Mouse (Mus musculus) megakaryocyte, embryonic 14.5 days (primary cell): Measurements from ENCODE around the gene Plcb4. TPM values are rescaled to one million over a fixed set of nuclear protein-coding genes. Genes with fewer than 3 reads are reported as not detected.

Source experiments
- H3K27me3 ChIP-seq: replicated peaks from 2 replicates; pipeline ENCODE3; 2012; ENCODE audit warnings: inconsistent platforms
- H3K36me3 ChIP-seq: replicated peaks from 2 replicates; pipeline ENCODE3; 2012; ENCODE audit warnings: low read length, inconsistent platforms, mixed read lengths
- H3K4me1 ChIP-seq: 2 replicates; pipeline ENCODE4 v1.6.1; 2012; ENCODE audit warnings: inconsistent platforms
- H3K4me3 ChIP-seq: replicated peaks from 2 replicates; pipeline ENCODE3; 2012; ENCODE audit warnings: moderate library complexity, mild to moderate bottlenecking, inconsistent platforms
- H3K9me3 ChIP-seq: 2 replicates; pipeline ENCODE4 v1.6.1; 2012; ENCODE audit warnings: inconsistent platforms
- FLI1 ChIP-seq: IDR thresholded peaks from 2 replicates; pipeline ENCODE4 v1.6.1; 2012; ENCODE audit warnings: low read length, inconsistent platforms, mixed read lengths
- GATA1 ChIP-seq: IDR thresholded peaks from 3 replicates; pipeline ENCODE4 v1.6.1; 2012; ENCODE audit warnings: mixed read lengths, low read length, inconsistent platforms, borderline replicate concordance
- polyA plus RNA-seq: library from polyadenylated mRNA; stranded (reverse); fragments of >175 nt; gene quantifications from 2 replicates; pipeline ENCODE4 v1.2.3, GENCODE M21; 2012; ENCODE audit warnings: low replicate concordance; ENCODE audit not compliant: insufficient read depth

The Plcb4 gene
- polyA plus RNA-seq, 1 experiment: 5.4 TPM

- H3K4me3 ChIP-seq: no peak overlapping the region
- TF ChIP-seq GATA1 (no peak), FLI1 (no peak)
- H3K9me3 ChIP-seq: no peaks in the 10 kb centered on the region
- peaks cover 56% of the 10 kb centered on the region for H3K4me1 ChIP-seq
- H3K36me3 ChIP-seq: no peaks in the 10 kb centered on the region
- H3K27me3 ChIP-seq: no peaks in the 10 kb centered on the region
Measured at GRCm38 (mm10) chr2:135799149-135799770, 140.4 kb downstream of the Plcb4 start.

GRCm38 (mm10) chr2:135800385-135800784, 141.6 kb downstream of the Plcb4 start:
- no peaks in the 10 kb centered on the region for H3K9me3 ChIP-seq
- H3K4me3 ChIP-seq: no peak overlapping the region
- H3K4me1 ChIP-seq: peaks cover 54% of the 10 kb centered on the region
- H3K36me3 ChIP-seq: no peaks in the 10 kb centered on the region
- no peaks in the 10 kb centered on the region for H3K27me3 ChIP-seq
- TF ChIP-seq GATA1 (no peak), FLI1 (no peak)

DNA sequence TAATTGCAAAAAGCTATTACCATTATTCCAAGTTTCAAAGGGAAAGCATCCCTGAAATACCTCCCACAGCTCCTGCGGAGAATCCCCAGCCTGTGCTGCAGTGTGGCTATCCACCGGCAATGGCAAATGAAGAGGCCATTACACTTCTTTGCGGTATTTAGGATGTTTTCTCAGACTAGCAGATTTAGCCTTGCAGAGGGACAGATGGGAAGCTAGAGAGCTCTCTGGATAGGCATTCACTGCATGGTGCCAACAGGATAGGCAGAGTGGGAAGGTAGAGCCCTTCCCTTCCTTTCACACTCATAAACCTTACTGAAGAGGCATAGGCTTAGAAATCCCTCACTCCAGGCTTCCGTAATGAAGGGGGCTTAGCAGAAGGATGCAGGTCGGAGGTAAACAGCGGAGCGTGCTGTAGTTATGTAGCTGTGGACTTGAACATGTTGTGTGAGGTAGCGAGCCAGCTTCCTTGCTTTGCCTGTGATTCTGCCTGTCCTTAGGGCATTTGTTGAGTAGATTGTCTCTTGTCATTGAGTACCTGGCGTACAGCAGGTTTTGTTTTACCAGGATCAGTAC, 144.2 kb downstream of the Plcb4 start:
- no peaks in the 10 kb centered on the region for H3K27me3 ChIP-seq
- no peaks in the 10 kb centered on the region for H3K36me3 ChIP-seq
- H3K4me1 ChIP-seq: peaks cover 36% of the 10 kb centered on the region
- H3K4me3 ChIP-seq: no peak overlapping the region
- no peak for TF ChIP-seq GATA1
- TF ChIP-seq FLI1: no peak
- H3K9me3 ChIP-seq: no peaks in the 10 kb centered on the region

- H3K4me3 ChIP-seq: no peak overlapping the region
- TF ChIP-seq GATA1: no peak
- TF ChIP-seq FLI1: no peak
- no peaks in the 10 kb centered on the region for H3K9me3 ChIP-seq
- H3K4me1 ChIP-seq: peaks cover 30% of the 10 kb centered on the region
- H3K27me3 ChIP-seq: no peaks in the 10 kb centered on the region
- H3K36me3 ChIP-seq: no peaks in the 10 kb centered on the region
Measured at GRCm38 (mm10) chr2:135805748-135806685, 147.2 kb downstream of the Plcb4 start.

- Histone ChIP-seq H3K27me3 (no peaks in the 10 kb centered on the region), H3K4me1 (peaks cover 36% of the 10 kb centered on the region), H3K36me3 (peaks cover 4% of the 10 kb centered on the region), H3K9me3 (no peaks in the 10 kb centered on the region), H3K4me3 (no peak overlapping the region)
- TF ChIP-seq FLI1: no peak
- no peak for TF ChIP-seq GATA1
Measured at GRCm38 (mm10) chr2:135808342-135808741, 149.5 kb downstream of the Plcb4 start.

DNA sequence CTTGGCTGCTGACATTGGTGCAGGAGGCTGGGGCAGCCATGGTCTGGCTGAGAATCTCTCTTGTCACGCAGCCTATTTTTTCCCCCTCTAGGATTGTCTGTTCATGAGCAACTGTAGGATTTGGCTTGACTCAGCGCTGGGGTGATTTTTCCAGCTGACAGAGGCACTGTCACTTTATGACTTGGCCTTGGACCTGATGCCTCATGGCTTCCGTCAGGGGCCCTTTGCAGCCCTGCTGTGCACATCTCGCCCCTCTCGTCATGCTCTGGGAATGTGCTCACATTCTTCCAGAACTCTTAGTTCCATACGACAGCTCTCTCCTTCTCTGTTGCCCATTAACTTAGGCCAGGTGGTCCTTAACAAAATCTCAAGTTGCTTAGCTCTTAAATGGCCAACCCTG, 152.0 kb downstream of the Plcb4 start:
- Histone ChIP-seq H3K36me3 (peaks cover 10% of the 10 kb centered on the region), H3K4me1 (peaks cover 44% of the 10 kb centered on the region), H3K27me3 (no peaks in the 10 kb centered on the region), H3K4me3 (no peak overlapping the region), H3K9me3 (no peaks in the 10 kb centered on the region)
- no peak for TF ChIP-seq FLI1
- no peak for TF ChIP-seq GATA1

DNA sequence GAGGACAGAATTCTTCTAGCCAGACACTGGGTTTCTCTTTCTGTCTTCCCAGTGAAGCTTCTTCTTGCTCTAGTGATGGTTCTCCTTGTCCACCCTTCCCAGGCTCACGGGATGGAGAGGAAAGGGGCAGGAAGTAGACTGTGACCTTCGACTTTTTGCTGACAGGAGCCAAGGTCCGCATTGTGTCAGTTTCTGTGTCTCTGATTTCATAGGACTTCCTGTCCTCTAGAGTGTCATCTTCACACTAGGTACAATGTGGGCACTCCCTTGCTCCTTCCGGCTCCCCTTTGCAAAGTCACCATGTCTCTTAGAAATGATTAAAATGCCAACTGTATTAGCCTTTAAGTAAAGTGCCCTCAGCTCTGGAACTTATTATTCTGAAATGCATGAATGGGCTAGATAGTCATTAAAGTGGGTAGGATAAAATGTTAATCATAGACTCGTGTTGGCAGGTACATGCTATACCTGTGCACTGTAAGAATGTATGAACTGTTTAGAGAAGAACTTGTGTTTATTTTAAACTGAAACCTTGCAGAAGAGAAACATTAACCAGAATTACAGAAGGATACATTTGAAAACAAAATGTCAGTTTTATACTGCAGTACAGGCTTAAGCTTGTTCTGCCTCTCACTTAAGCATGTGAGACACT, 152.8 kb downstream of the Plcb4 start:
- peaks cover 47% of the 10 kb centered on the region for H3K4me1 ChIP-seq
- TF ChIP-seq FLI1 (no peak), GATA1 (no peak)
- no peak overlapping the region for H3K4me3 ChIP-seq

GRCm38 (mm10) chr2:135812701-135813246, 154.0 kb downstream of the Plcb4 start:
- H3K36me3 ChIP-seq: peaks cover 13% of the 10 kb centered on the region
- no peaks in the 10 kb centered on the region for H3K9me3 ChIP-seq

More for the DNA sequence above, 152.8 kb downstream of the Plcb4 start:
- Histone ChIP-seq H3K9me3 (no peaks in the 10 kb centered on the region), H3K27me3 (no peaks in the 10 kb centered on the region), H3K36me3 (peaks cover 13% of the 10 kb centered on the region)

GRCm38 (mm10) chr2:135820691-135821090, 161.9 kb downstream of the Plcb4 start:
- Histone ChIP-seq H3K4me3 (no peak overlapping the region), H3K9me3 (no peaks in the 10 kb centered on the region), H3K36me3 (peaks cover 3% of the 10 kb centered on the region), H3K27me3 (no peaks in the 10 kb centered on the region), H3K4me1 (peaks cover 26% of the 10 kb centered on the region)
- TF ChIP-seq GATA1: no peak
- TF ChIP-seq FLI1: no peak

More at GRCm38 (mm10) chr2:135812701-135813246, 154.0 kb downstream of the Plcb4 start:
- H3K4me1 ChIP-seq: peaks cover 47% of the 10 kb centered on the region
- no peaks in the 10 kb centered on the region for H3K27me3 ChIP-seq
- no peak for TF ChIP-seq FLI1
- TF ChIP-seq GATA1: no peak
- H3K4me3 ChIP-seq: no peak overlapping the region
